Mouse (Mus musculus): Measurements from ENCODE around the gene Scn4a. TPM values are rescaled to one million over a fixed set of nuclear protein-coding genes. Genes with fewer than 3 reads are reported as not detected.

Gene Scn4a
- polyA plus RNA-seq, 1 experiment from 2014 or later: not detected

GRCm38 (mm10) chr11:106374979-106375378 is 21.9 kb upstream of the Scn4a start:
- Histone ChIP-seq H3K27me3 (ENCODE audit: control insufficient read depth, insufficient read depth, low read length) (no peaks in the 10 kb centered on the region), H3K4me1 (ENCODE audit: control insufficient read depth, insufficient read depth, low read length) (peaks cover 16% of the 10 kb centered on the region), H3K4me2 (replicated peaks; ENCODE audit: low read depth, low read length) (no peak overlapping the region), H3K9ac (replicated peaks; ENCODE audit: low read depth, low read length) (no peak overlapping the region), H3K27ac (ENCODE audit: low read length) (no peak overlapping the region), H3K36me3 (ENCODE audit: control insufficient read depth, insufficient read depth, low read length) (no peaks in the 10 kb centered on the region), H3K9me3 (ENCODE audit: control insufficient read depth, low read depth, low read length) (no peaks in the 10 kb centered on the region), H3K4me3 (ENCODE audit: low read depth, low read length) (no peak overlapping the region)
- ATAC-seq (ENCODE audit: insufficient number of reproducible peaks, insufficient read depth, low FRiP score, low read depth): no peak; the same call in 1 of the 2 replicates
- 81% methylated on average over 5 of the region's 5 CpGs for WGBS

GRCm38 (mm10) chr11:106374559-106374958 is 21.5 kb upstream of the Scn4a start:
- ATAC-seq (ENCODE audit: insufficient number of reproducible peaks, insufficient read depth, low FRiP score, low read depth): peak; percentile 77
- H3K4me2 ChIP-seq (replicated peaks; ENCODE audit: low read depth, low read length): no peak overlapping the region
- H3K9ac ChIP-seq (replicated peaks; ENCODE audit: low read depth, low read length): no peak overlapping the region

GRCm38 (mm10) chr11:106373998-106374397 is 20.9 kb upstream of the Scn4a start:
- ATAC-seq (ENCODE audit: insufficient number of reproducible peaks, insufficient read depth, low FRiP score, low read depth): no peak
- H3K27ac ChIP-seq (ENCODE audit: low read length): no peak overlapping the region; the same call in 1 of the 2 replicates
- 32% methylated on average over 11 of the region's 11 CpGs for WGBS

More at GRCm38 (mm10) chr11:106374559-106374958, 21.5 kb upstream of the Scn4a start:
- H3K4me1 ChIP-seq (ENCODE audit: control insufficient read depth, insufficient read depth, low read length): peaks cover 16% of the 10 kb centered on the region
- H3K36me3 ChIP-seq (ENCODE audit: control insufficient read depth, insufficient read depth, low read length): no peaks in the 10 kb centered on the region
- no peaks in the 10 kb centered on the region for H3K27me3 ChIP-seq (ENCODE audit: control insufficient read depth, insufficient read depth, low read length)
- H3K27ac ChIP-seq (ENCODE audit: low read length): no peak overlapping the region; the same call in 1 of the 2 replicates
- no peaks in the 10 kb centered on the region for H3K9me3 ChIP-seq (ENCODE audit: control insufficient read depth, low read depth, low read length)
- 29% methylated on average over 9 of the region's 9 CpGs for WGBS
- H3K4me3 ChIP-seq (ENCODE audit: low read depth, low read length): no peak overlapping the region

GRCm38 (mm10) chr11:106366316-106366715 is 13.2 kb upstream of the Scn4a start:
- ATAC-seq (ENCODE audit: insufficient number of reproducible peaks, insufficient read depth, low FRiP score, low read depth): peak; percentile 14; the same call in 1 of the 2 replicates
- 17% methylated on average over 3 of the region's 3 CpGs for WGBS
- H3K4me3 ChIP-seq (ENCODE audit: low read depth, low read length): no peak overlapping the region
- H3K36me3 ChIP-seq (ENCODE audit: control insufficient read depth, insufficient read depth, low read length): no peaks in the 10 kb centered on the region
- H3K9me3 ChIP-seq (ENCODE audit: control insufficient read depth, low read depth, low read length): no peaks in the 10 kb centered on the region
- H3K9ac ChIP-seq (replicated peaks; ENCODE audit: low read depth, low read length): no peak overlapping the region
- no peak overlapping the region for H3K4me2 ChIP-seq (replicated peaks; ENCODE audit: low read depth, low read length)
- H3K27ac ChIP-seq (ENCODE audit: low read length): no peak overlapping the region
- H3K4me1 ChIP-seq (ENCODE audit: control insufficient read depth, insufficient read depth, low read length): peaks cover 8% of the 10 kb centered on the region; the same call in 1 of the 2 replicates
- H3K27me3 ChIP-seq (ENCODE audit: control insufficient read depth, insufficient read depth, low read length): no peaks in the 10 kb centered on the region

More at GRCm38 (mm10) chr11:106373998-106374397, 20.9 kb upstream of the Scn4a start:
- no peak overlapping the region for H3K9ac ChIP-seq (replicated peaks; ENCODE audit: low read depth, low read length)
- H3K4me3 ChIP-seq (ENCODE audit: low read depth, low read length): no peak overlapping the region
- H3K4me2 ChIP-seq (replicated peaks; ENCODE audit: low read depth, low read length): no peak overlapping the region
- peaks cover 16% of the 10 kb centered on the region for H3K4me1 ChIP-seq (ENCODE audit: control insufficient read depth, insufficient read depth, low read length)
- no peaks in the 10 kb centered on the region for H3K9me3 ChIP-seq (ENCODE audit: control insufficient read depth, low read depth, low read length)
- no peaks in the 10 kb centered on the region for H3K27me3 ChIP-seq (ENCODE audit: control insufficient read depth, insufficient read depth, low read length)
- H3K36me3 ChIP-seq (ENCODE audit: control insufficient read depth, insufficient read depth, low read length): no peaks in the 10 kb centered on the region

- no peak within 1 kb of the TSS for H3K9ac ChIP-seq (replicated peaks; ENCODE audit: low read depth, low read length)
- no peak within 1 kb of the TSS for H3K27ac ChIP-seq (ENCODE audit: low read length)
- no peak within 1 kb of the TSS for H3K4me3 ChIP-seq (ENCODE audit: low read depth, low read length)
- no peaks in the 10 kb centered on the region for H3K27me3 ChIP-seq (ENCODE audit: control insufficient read depth, insufficient read depth, low read length)
- no peaks in the 10 kb centered on the region for H3K9me3 ChIP-seq (ENCODE audit: control insufficient read depth, low read depth, low read length)
- 0 out of 2 replicates have a peak within 1 kb of the TSS, but pooled peaks have one; percentile 12 for H3K4me2 ChIP-seq (replicated peaks; ENCODE audit: low read depth, low read length)
- ATAC-seq (ENCODE audit: insufficient number of reproducible peaks, insufficient read depth, low FRiP score, low read depth): no peak
- H3K4me1 ChIP-seq (ENCODE audit: control insufficient read depth, insufficient read depth, low read length): peaks cover 8% of the 10 kb centered on the region; the same call in 1 of the 2 replicates
- 50% methylated on average over 10 of the region's 10 CpGs for WGBS
- H3K36me3 ChIP-seq (ENCODE audit: control insufficient read depth, insufficient read depth, low read length): no peaks in the 10 kb centered on the region
These were observed 12.3 kb upstream of the Scn4a start, which contains the start of gene Prr29 for GRCm38 (mm10) chr11:106365366-106365765. Prr29 (plus strand) TSS chr11:106365472.

GRCm38 (mm10) chr11:106364712-106365111 is 11.6 kb upstream of the Scn4a start:
- peak; percentile 33; the same call in 1 of the 2 replicates for ATAC-seq (ENCODE audit: insufficient number of reproducible peaks, insufficient read depth, low FRiP score, low read depth)
- no peak overlapping the region for H3K4me3 ChIP-seq (ENCODE audit: low read depth, low read length)
- 0 out of 2 replicates have a peak overlapping the region, but pooled peaks have one; percentile 12 for H3K4me2 ChIP-seq (replicated peaks; ENCODE audit: low read depth, low read length)
- peaks cover 8% of the 10 kb centered on the region; the same call in 1 of the 2 replicates for H3K4me1 ChIP-seq (ENCODE audit: control insufficient read depth, insufficient read depth, low read length)
- H3K27me3 ChIP-seq (ENCODE audit: control insufficient read depth, insufficient read depth, low read length): no peaks in the 10 kb centered on the region
- no peaks in the 10 kb centered on the region for H3K36me3 ChIP-seq (ENCODE audit: control insufficient read depth, insufficient read depth, low read length)
- no peaks in the 10 kb centered on the region for H3K9me3 ChIP-seq (ENCODE audit: control insufficient read depth, low read depth, low read length)
- H3K9ac ChIP-seq (replicated peaks; ENCODE audit: low read depth, low read length): no peak overlapping the region
- WGBS: 6% methylated on average over 11 of the region's 11 CpGs
- no peak overlapping the region for H3K27ac ChIP-seq (ENCODE audit: low read length)

GRCm38 (mm10) chr11:106359350-106359749 is 6.3 kb upstream of the Scn4a start:
- no peak for ATAC-seq (ENCODE audit: insufficient number of reproducible peaks, insufficient read depth, low FRiP score, low read depth)
- H3K4me2 ChIP-seq (replicated peaks; ENCODE audit: low read depth, low read length): no peak overlapping the region
- H3K9me3 ChIP-seq (ENCODE audit: control insufficient read depth, low read depth, low read length): no peaks in the 10 kb centered on the region
- H3K4me1 ChIP-seq (ENCODE audit: control insufficient read depth, insufficient read depth, low read length): no peaks in the 10 kb centered on the region
- no peak overlapping the region for H3K9ac ChIP-seq (replicated peaks; ENCODE audit: low read depth, low read length)
- H3K36me3 ChIP-seq (ENCODE audit: control insufficient read depth, insufficient read depth, low read length): no peaks in the 10 kb centered on the region
- H3K27ac ChIP-seq (ENCODE audit: low read length): no peak overlapping the region
- WGBS: 26% methylated on average over 5 of the region's 5 CpGs
- no peak overlapping the region for H3K4me3 ChIP-seq (ENCODE audit: low read depth, low read length)
- H3K27me3 ChIP-seq (ENCODE audit: control insufficient read depth, insufficient read depth, low read length): no peaks in the 10 kb centered on the region

- H3K4me1 ChIP-seq (ENCODE audit: control insufficient read depth, insufficient read depth, low read length): no peaks in the 10 kb centered on the region
- no peak overlapping the region for H3K27ac ChIP-seq (ENCODE audit: low read length)
- H3K36me3 ChIP-seq (ENCODE audit: control insufficient read depth, insufficient read depth, low read length): no peaks in the 10 kb centered on the region
- H3K9me3 ChIP-seq (ENCODE audit: control insufficient read depth, low read depth, low read length): no peaks in the 10 kb centered on the region
- no peak overlapping the region for H3K4me3 ChIP-seq (ENCODE audit: low read depth, low read length)
- H3K4me2 ChIP-seq (replicated peaks; ENCODE audit: low read depth, low read length): no peak overlapping the region
- ATAC-seq (ENCODE audit: insufficient number of reproducible peaks, insufficient read depth, low FRiP score, low read depth): no peak
- no peaks in the 10 kb centered on the region for H3K27me3 ChIP-seq (ENCODE audit: control insufficient read depth, insufficient read depth, low read length)
- H3K9ac ChIP-seq (replicated peaks; ENCODE audit: low read depth, low read length): no peak overlapping the region
- 53% methylated on average over 19 of the region's 19 CpGs for WGBS
These were observed 2.5 kb upstream of the Scn4a start for GRCm38 (mm10) chr11:106355382-106356128.
